Mouse (Mus musculus): ENCODE data around the gene Arf3. TPM values are rescaled to one million over a fixed set of nuclear protein-coding genes. Genes with fewer than 3 reads are reported as not detected.

Arf3 gene
- polyA plus RNA-seq, 1 experiment = 166 TPM

GRCm38 (mm10) chr15:98804054-98804453, 41.0 kb upstream of the Arf3 start:
- Histone ChIP-seq H3K4me1 (ENCODE audit: control insufficient read depth, insufficient read depth, low read length) (peaks cover 5% of the 10 kb centered on the region), H3K4me3 (replicated peaks; ENCODE audit: extremely low read depth, low read depth, low read length) (no peak overlapping the region)
- WGBS = under 1% methylated on average over 32 of the region's 32 CpGs
- peak; percentile 86 for DNase-seq
- peak; percentile 63 for TF ChIP-seq CTCF (IDR thresholded peaks at IDR 0.05; ENCODE audit: insufficient read depth, low read length)
- TF ChIP-seq POLR2A (IDR thresholded peaks at IDR 0.05; ENCODE audit: borderline replicate concordance, extremely low read depth, low read depth, low read length) = no peak

- H3K4me3 ChIP-seq (replicated peaks; ENCODE audit: extremely low read depth, low read depth, low read length) = no peak overlapping the region
- no peak for DNase-seq
- peaks cover 5% of the 10 kb centered on the region for H3K4me1 ChIP-seq (ENCODE audit: control insufficient read depth, insufficient read depth, low read length)
- 22% methylated on average over 8 of the region's 8 CpGs for WGBS
- TF ChIP-seq POLR2A (IDR thresholded peaks at IDR 0.05; ENCODE audit: borderline replicate concordance, extremely low read depth, low read depth, low read length) (no peak), CTCF (IDR thresholded peaks at IDR 0.05; ENCODE audit: insufficient read depth, low read length) (no peak)
Observed at GRCm38 (mm10) chr15:98802926-98803325, 39.9 kb upstream of the Arf3 start.

GRCm38 (mm10) chr15:98799396-98799795, 36.4 kb upstream of the Arf3 start:
- DNase-seq = peak; percentile 83
- peak; percentile 87 for TF ChIP-seq CTCF (IDR thresholded peaks at IDR 0.05; ENCODE audit: insufficient read depth, low read length)
- no peak for TF ChIP-seq POLR2A (IDR thresholded peaks at IDR 0.05; ENCODE audit: borderline replicate concordance, extremely low read depth, low read depth, low read length)
- Histone ChIP-seq H3K4me1 (ENCODE audit: control insufficient read depth, insufficient read depth, low read length) (no peaks in the 10 kb centered on the region), H3K4me3 (replicated peaks; ENCODE audit: extremely low read depth, low read depth, low read length) (no peak overlapping the region)
- 12% methylated on average over 12 of the region's 12 CpGs for WGBS

- WGBS = 60% methylated on average over 3 of the region's 3 CpGs
- TF ChIP-seq POLR2A (IDR thresholded peaks at IDR 0.05; ENCODE audit: borderline replicate concordance, extremely low read depth, low read depth, low read length) (no peak), CTCF (IDR thresholded peaks at IDR 0.05; ENCODE audit: insufficient read depth, low read length) (no peak)
- no peaks in the 10 kb centered on the region for H3K4me1 ChIP-seq (ENCODE audit: control insufficient read depth, insufficient read depth, low read length)
- H3K4me3 ChIP-seq (replicated peaks; ENCODE audit: extremely low read depth, low read depth, low read length) = no peak overlapping the region
- no peak for DNase-seq
Observed at GRCm38 (mm10) chr15:98798903-98799302, 35.9 kb upstream of the Arf3 start.

GRCm38 (mm10) chr15:98797835-98798492, 35.0 kb upstream of the Arf3 start:
- no peak for DNase-seq
- H3K4me1 ChIP-seq (ENCODE audit: control insufficient read depth, insufficient read depth, low read length) = no peaks in the 10 kb centered on the region
- 16% methylated on average over 28 of the region's 28 CpGs for WGBS
- no peak overlapping the region for H3K4me3 ChIP-seq (replicated peaks; ENCODE audit: extremely low read depth, low read depth, low read length)
- TF ChIP-seq CTCF (IDR thresholded peaks at IDR 0.05; ENCODE audit: insufficient read depth, low read length) (no peak), POLR2A (IDR thresholded peaks at IDR 0.05; ENCODE audit: borderline replicate concordance, extremely low read depth, low read depth, low read length) (no peak)

- Histone ChIP-seq H3K4me3 (replicated peaks; ENCODE audit: extremely low read depth, low read depth, low read length) (no peak overlapping the region), H3K4me1 (ENCODE audit: control insufficient read depth, insufficient read depth, low read length) (no peaks in the 10 kb centered on the region; the same call in 1 of the 2 replicates)
- no peak for DNase-seq
- WGBS = 9% methylated on average over 12 of the region's 13 CpGs
- TF ChIP-seq POLR2A (IDR thresholded peaks at IDR 0.05; ENCODE audit: borderline replicate concordance, extremely low read depth, low read depth, low read length) (no peak), CTCF (IDR thresholded peaks at IDR 0.05; ENCODE audit: insufficient read depth, low read length) (no peak)
Observed at GRCm38 (mm10) chr15:98796803-98797595, 34.0 kb upstream of the Arf3 start.

GRCm38 (mm10) chr15:98793141-98793698, 30.2 kb upstream of the Arf3 start:
- H3K4me1 ChIP-seq (ENCODE audit: control insufficient read depth, insufficient read depth, low read length) = peaks cover 13% of the 10 kb centered on the region; the same call in 1 of the 2 replicates
- TF ChIP-seq POLR2A (IDR thresholded peaks at IDR 0.05; ENCODE audit: borderline replicate concordance, extremely low read depth, low read depth, low read length) (no peak), CTCF (IDR thresholded peaks at IDR 0.05; ENCODE audit: insufficient read depth, low read length) (no peak)
- 3% methylated on average over 13 of the region's 13 CpGs for WGBS

GRCm38 (mm10) chr15:98792233-98793020, 29.4 kb upstream of the Arf3 start:
- no peak for TF ChIP-seq CTCF (IDR thresholded peaks at IDR 0.05; ENCODE audit: insufficient read depth, low read length)
- TF ChIP-seq POLR2A (IDR thresholded peaks at IDR 0.05; ENCODE audit: borderline replicate concordance, extremely low read depth, low read depth, low read length) = no peak
- Histone ChIP-seq H3K4me1 (ENCODE audit: control insufficient read depth, insufficient read depth, low read length) (peaks cover 13% of the 10 kb centered on the region; the same call in 1 of the 2 replicates), H3K4me3 (replicated peaks; ENCODE audit: extremely low read depth, low read depth, low read length) (no peak overlapping the region)
- DNase-seq = no peak
- WGBS = 2% methylated on average over 75 of the region's 75 CpGs

More at GRCm38 (mm10) chr15:98793141-98793698, 30.2 kb upstream of the Arf3 start:
- no peak for DNase-seq
- H3K4me3 ChIP-seq (replicated peaks; ENCODE audit: extremely low read depth, low read depth, low read length) = no peak overlapping the region

- TF ChIP-seq CTCF (IDR thresholded peaks at IDR 0.05; ENCODE audit: insufficient read depth, low read length) = no peak
- no peak for TF ChIP-seq POLR2A (IDR thresholded peaks at IDR 0.05; ENCODE audit: borderline replicate concordance, extremely low read depth, low read depth, low read length)
- DNase-seq = no peak
- H3K4me3 ChIP-seq (replicated peaks; ENCODE audit: extremely low read depth, low read depth, low read length) = no peak overlapping the region
- peaks cover 13% of the 10 kb centered on the region; the same call in 1 of the 2 replicates for H3K4me1 ChIP-seq (ENCODE audit: control insufficient read depth, insufficient read depth, low read length)
- 3% methylated on average over 23 of the region's 23 CpGs for WGBS
Observed at GRCm38 (mm10) chr15:98791771-98792170, 28.8 kb upstream of the Arf3 start.
